Mouse (Mus musculus): Measurements from ENCODE around the gene Trub1. TPM values are rescaled to one million over a fixed set of nuclear protein-coding genes. Genes with fewer than 3 reads are reported as not detected.

Gene Trub1
- total RNA-seq (2021): 10 to 100 TPM; 17.3 to 19.7 TPM
- long read RNA-seq, transcript Trub1-202 (8 exons, 3,789 nt): major isoform, 19 of 25 reads
- long read RNA-seq, partial matches to known transcripts: 2 of 25 reads
- long read RNA-seq, other reads (novel, unspliced or antisense): 4 of 25 reads

DNA sequence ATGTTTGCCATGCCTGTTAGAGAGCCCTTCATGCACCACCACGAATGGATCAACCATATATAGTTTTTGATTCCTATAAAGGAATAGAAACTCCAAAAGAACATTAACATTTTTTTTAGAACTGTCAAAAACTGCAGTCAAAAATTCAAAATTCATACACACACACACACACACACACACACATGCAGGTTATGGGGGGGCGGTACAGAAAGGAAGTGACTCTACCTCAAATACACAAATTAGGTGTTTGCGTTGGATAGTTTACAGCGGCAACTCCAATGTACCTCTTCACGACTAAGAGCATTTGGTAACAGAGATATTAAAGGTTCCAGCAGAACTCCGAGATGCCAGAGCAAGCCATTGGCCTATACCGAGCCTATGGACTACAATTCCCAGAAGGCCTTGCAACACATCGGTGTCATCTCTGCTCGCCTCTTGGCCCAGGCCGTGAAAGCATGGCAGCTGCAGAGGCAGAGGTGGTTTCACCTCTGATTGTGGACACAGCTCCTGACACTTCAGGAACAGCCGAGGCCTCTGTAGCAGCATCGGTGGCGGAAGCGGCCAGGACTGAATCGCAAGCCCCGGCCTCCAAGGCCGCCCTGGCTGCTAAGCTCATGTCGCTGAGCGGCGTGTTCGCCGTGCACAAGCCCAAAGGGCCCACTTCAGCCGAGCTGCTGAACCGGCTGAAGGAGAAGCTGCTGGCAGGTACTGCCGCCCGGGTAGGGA, at the start of gene Trub1:
Gene Trub1 (plus strand): TSS at position 421 of the 726 bp plus-strand sequence.
- DNase-seq (ENCODE audit: low spot score in 2 of 2): peak; percentile 82 to 84

DNA sequence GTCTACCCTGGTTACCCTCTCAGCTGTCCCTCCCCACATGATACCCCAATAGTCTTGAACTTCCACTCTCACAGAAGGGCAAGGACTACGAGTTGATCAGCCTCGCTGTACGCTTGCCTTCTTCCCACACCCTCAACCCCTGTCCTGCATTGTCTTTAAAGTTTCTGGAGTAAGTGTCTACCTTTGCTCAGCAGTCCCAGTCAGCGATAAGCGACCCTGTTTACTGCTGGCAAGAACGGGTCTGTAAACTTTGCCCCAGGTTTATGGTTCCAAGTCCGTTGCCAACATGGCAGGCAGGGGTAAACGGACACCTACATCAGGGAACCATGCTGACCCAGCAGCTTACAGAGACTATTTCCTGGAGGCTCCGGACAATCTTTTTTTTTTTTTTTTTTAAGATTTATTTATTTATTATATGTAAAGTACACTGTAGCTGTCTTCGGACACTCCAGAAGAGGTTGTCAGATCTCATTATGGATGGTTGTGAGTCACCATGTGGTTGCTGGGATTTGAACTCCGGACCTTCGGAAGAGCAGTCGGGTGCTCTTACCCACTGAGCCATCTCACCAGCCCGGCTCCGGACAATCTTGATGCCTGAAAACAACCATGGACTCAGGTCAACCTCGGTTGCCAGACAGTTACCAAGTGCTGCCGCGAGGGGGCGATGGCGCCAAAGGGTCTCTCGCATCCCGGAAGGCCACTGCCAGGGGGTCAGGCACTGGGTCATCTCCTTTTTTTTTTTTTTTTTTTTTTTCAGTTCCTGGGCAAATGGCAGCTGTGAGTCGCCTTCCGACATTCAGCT, 48.8 kb upstream of the Trub1 start:
- peak; percentile 79 to 83 for DNase-seq (ENCODE audit: low spot score in 2 of 2)

DNA sequence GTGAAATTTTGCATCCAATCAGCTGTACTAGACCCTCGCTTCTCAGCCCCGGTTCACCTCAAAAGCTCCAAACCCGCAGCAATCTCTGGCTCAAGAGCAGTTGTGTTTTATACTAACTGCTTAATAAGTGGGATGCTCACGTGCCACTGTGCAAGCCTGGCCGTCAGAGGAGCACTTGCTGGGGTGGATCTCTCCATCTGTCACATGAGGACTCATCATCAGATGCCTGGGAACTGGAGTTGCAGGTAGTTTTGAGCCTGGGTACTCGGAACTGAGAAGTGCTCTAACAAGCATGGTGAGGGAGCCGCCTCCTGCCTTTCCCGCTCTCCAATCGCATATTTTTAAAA, 48.2 kb upstream of the Trub1 start:
- peak; percentile 20 to 24 for DNase-seq (ENCODE audit: low spot score in 2 of 2)

DNA sequence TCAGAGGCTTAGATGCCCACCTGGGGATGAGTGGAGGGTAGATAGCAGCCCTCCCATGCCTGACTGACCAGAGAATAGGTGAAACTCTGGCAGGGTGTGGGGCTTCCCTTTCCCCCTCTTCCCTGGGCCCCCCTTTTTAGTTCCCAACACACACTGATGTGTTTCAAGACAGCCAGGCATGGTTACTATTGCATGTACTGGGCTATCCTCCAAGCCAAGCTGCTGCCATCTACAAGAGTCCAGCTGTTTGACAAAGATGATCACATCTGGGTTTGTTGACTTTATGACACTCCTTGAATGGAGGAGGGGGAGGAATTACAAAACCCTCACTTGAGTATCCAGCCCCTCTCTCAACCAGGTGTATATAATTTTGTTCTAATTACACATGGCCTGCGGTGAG, 44.8 kb upstream of the Trub1 start:
- DNase-seq (ENCODE audit: low spot score in 2 of 2): no peak

DNA sequence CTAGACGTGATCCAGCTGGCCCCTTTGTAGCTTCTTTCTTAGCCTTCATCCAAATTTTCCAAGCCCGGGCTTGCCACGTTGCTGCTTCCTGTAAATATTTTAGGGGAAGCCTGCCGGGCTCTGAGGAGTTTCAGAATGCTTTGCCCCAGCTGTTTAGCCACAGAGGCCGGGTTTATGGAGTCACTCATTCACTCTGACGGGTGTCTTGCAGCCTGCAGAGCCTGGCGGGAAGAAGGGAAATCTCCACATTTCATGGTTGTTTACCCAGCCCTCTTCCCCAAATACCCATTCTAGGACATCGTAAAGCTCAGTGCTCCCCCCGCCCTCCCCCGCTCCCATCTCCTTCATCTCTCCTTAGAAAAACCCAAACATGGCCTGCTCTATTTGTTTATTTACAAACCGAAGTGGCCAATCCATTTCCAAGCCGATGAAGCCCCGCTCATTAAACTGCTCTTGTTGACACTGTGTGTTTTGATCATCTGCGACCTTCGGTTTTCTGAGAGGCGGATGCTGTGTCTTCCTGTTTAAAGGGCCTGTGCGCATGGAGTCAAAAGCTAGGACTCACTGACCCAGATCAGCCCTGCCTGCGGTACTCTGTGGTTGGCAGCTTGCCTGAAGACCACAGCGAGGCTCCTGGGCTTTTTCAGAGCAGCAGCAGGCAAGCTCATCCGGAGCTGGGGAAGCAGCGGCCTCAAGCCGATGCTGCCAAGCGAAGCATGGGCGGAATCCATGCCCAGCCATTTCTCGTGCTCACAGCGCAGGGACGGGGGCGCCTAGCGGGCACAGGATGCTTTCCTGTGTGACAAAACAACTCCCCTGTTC, 41.1 kb upstream of the Trub1 start:
- DNase-seq (ENCODE audit: low spot score in 2 of 2): peak; percentile 71

DNA sequence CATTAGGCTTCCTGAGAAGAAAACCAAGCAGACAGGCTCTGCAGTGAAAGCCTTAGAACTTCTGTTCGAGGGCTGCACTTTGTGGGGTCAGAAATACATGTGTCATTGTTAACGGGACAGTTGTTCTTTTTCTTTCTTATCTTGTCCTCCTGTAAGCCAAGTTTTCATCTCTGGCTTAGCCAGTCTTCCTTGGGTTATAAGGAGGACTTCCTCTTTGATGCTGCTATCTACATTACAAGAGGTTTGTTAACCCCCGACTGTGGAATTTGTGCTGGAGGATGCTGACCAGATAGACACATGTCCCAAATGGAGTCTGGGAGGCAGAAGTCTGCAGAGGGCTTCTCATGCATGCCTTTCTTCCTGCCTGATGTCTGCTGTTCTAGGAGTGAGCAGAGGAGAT, 39.5 kb upstream of the Trub1 start:
- DNase-seq (ENCODE audit: low spot score in 2 of 2): no peak

DNA sequence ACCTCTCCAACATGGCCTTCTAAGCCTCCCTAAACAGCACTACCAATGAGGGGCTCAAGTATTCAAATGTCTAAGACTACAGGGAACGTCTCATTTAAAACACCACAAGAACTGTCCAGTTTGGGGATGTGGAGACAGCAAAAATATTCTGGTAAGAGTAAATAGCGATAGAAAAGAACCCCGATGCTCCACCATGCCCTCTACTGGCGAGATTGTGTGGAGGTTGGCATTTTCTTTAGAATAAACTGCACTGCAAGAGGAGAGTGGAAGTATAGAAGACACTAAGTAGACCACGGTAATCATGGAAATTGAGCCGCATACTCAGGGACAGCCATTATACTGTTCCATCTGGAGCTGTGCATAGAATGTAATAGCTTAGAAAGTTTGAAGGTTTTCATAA, 38.8 kb upstream of the Trub1 start:
- DNase-seq (ENCODE audit: low spot score in 2 of 2): no peak

DNA sequence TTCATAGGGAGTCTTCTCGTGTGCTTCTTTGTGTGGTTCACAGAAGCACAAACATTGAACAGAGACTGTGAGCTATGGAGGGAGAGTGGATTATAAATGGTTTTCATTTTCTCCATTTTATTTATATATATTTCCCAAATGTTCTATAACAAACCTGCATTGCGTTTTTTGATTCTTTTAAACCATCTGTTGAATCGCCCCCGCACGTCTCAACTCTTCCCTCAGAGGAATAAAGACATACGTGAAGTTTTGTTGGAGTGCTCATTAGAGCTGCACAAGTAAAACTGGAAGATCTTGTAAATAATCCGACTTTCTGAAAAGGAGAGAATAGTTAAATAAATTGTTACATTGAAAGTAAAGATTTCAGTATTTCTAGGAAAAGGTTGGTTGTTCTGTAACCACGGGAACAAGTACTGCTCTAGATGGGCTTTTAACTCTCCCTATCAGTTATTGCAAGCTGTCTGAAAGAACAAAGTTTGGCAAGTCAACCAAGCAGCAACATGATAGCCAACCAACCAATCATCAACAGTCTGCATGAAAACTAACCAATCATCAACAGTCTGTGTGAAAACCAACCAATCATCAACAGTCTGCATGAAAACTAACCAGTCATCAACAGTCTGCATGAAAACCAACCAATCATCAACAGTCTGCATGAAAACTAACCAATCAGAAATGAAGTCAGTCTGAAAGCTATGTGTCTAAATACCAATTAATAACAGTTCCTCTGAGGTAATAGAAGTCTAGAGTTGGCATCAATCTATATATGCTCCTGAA, 37.5 kb upstream of the Trub1 start:
- DNase-seq (ENCODE audit: low spot score in 2 of 2): no peak

DNA sequence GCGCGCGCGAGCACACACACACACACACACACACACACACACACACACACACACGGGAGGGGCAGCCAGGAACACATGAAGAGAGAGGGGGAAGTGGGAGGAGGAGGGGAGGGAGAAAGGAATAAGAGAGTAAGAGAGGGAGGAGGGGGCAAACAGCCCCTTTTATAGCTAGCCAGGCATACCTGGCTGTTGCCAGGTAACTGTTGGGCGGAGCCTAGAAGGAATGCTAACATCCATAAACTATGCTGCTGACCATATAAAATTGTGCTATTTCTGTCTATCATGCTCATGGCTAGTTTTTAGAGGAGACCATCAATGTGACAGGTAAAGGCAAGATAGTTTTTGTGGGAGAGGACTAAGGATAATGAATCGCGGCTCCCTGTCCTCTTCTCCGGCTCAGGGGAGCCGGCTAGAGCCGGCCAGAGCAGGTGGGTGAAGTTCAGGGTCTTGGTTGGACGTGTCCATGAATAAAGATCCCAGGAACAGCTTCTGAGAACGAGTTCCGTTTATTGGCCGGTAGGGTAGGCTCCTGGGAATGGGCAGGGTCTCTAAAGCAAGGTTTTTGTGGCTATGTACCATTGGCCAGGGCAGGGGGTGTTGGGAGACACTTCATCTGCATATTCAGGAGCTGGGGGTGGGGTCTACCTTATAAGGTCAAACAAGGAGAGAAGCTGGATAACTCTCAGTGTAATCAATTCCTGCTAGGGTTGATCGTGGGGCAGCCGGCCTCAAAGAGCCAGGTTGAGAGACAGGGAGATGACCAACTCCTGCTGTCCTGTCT, 34.7 kb upstream of the Trub1 start:
- no peak for DNase-seq (ENCODE audit: low spot score in 2 of 2)

DNA sequence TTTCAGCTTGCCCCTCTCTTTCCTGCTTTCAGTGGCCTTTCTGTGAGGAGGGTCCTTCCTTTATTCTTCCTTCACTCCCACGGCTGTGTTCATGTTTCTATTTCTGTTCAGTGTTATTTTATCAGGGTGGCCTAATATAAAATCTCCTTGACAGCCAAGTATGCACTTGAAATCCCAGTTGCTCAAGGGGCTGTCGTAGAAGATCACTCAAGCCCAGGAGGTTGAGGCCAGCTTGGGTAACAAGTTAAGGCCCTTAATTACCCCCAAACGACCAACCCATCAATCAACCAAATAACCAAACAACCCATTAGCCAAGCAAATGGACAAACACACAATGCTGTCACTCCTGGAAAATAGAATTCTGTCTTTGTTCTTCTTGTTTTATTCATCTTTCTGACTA, 29.3 kb upstream of the Trub1 start:
- no peak for DNase-seq (ENCODE audit: low spot score in 2 of 2)

DNA sequence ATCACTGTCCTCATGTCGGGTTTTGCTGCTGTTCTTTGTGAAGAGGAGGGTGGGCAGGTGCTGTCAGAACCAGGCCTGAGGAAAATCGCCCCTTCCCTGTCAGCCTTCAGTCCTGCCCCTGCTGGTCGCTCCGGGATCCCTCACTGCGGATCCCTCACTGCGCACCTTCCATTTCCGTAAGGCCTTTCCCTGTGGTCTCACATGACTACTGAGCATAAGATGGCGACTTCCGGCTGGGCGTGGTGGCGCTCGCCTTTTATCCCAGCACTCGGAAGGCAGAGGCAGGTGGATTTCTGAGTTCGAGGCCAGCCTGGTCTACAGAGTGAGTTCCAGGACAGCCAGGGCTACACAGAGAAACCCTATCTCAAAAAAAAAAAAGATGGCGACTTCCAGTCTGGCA, 27.4 kb upstream of the Trub1 start:
- DNase-seq (ENCODE audit: low spot score in 2 of 2): no peak

DNA sequence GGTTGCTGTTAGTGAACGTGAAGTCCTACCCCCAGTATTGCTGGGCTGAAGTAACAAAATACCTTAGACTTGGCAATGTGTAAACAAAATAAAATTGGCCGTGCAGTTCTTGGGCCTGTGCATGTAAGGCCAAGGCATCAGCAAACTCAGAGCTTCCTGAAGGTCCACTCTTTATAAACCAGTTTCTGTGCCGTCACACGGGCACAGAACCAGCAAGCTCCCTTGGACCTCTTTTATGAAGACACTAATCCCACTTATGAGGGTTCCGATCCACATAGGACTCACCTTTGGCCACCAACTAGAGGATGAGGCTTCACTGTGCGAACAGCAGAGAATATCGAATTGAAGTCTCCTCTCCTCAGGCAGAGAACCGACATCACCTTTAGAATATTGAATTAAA, 25.9 kb upstream of the Trub1 start:
- DNase-seq (ENCODE audit: low spot score in 2 of 2): no peak

DNA sequence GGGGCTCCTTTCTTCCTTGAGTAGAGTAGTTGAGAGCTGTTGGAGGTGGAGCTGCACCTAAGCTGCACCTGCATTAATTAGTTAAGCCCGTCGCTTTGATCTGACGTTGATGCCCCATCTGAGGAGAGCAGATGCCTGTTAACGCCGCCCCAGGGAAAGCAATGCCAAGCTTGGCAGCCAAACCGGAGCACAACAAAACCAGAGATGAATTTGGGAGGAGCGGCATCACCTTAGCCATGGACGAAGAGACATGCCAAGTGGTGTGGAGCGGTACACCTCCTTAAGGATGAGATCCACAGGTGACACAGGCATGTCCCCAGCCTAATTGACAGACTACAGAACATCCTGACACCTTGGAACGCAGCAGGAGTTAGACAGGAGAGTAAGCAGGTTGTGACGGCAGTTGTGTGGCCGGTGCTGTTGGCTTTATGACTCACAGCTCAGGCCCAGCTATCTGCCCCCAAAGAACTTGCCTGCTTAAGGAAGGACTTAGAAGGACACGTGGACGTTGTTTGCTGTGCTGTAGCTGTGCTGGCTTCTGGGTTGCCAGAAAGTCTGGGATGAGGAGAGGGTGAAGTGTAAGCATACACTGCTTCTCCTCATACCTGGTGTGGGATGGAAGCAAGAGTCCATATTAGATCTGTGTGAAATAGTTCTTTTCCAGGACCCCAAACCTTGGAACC, 24.8 kb upstream of the Trub1 start:
- peak in 1 of 2 experiments; percentile 17 for DNase-seq (ENCODE audit: low spot score in 2 of 2)

DNA sequence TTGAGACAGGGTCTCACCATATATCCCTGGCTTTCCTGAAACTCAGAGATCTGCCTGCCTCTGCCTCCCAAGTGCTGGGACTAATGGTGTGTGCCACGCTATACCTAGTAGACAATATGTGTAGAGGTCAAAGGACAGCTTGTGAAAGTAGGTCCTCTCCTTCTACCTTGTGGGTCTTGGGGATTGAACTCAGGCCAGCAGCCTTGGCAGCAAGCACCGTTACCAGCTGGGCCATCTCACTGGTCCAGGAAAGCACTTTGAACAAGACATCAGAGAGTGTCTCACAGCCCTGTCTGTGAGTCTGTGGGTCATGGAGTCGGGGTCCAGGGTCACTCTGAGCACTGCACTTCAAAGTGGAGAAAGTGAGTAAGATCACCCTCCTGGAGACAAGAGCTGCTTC, 24.1 kb upstream of the Trub1 start:
- no peak for DNase-seq (ENCODE audit: low spot score in 2 of 2)

DNA sequence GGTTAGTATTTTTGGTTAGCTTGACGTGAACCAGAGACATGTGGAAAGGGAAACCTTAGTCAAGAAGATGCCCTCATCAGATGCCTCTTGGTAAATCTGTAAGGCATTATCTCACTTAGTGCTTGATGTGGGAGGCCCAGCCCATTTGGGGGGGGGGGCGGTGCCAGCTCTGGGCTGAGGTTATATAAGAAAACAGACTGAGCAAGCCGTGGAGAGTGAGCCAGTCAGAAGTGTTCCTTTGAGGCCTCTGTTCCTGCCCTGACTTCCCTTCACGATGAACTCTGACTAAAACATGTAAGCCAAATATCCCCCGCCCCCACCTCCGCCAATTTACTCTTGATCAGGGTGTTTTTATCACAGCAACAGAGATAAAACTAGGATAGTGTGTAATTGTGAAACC, 22.8 kb upstream of the Trub1 start:
- no peak for DNase-seq (ENCODE audit: low spot score in 2 of 2)

DNA sequence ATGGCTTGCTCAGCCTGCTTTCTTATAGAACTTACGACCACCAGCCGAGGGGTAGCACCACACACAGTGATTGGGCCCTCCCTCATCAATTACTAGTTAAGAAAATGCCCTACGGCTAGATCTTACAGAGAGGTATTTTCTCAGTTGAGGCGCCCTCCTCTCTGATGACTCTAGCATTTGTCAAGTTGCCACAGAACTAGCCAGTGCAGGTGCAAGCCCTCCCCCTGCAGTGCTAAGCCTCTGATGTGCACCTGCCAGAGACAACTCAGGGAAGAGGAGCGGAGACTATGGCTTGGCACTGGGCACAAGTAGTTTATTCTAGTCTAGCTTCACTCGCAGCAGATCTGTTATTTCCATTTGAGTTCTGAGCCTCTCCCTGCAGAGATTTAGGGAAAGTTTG, 21.2 kb upstream of the Trub1 start:
- no peak for DNase-seq (ENCODE audit: low spot score in 2 of 2)

DNA sequence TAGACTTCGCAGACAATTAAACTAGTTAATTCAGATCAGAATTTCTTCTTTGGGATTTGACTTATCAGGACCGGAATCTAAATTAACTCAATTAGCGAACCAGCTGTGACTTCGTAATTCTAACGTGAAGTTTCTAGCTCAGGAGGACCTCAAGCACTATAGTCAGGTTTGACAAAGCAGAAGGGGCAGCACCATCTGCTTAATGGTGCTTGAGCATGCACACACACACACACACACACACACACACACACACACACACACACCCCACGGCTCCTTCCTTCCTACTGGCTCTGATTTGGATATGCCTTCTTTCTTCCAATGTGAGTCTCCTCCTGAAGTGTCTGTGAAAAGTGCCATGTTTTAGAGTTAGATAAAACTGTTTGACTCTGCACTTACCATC, 18.7 kb upstream of the Trub1 start:
- no peak for DNase-seq (ENCODE audit: low spot score in 2 of 2)

DNA sequence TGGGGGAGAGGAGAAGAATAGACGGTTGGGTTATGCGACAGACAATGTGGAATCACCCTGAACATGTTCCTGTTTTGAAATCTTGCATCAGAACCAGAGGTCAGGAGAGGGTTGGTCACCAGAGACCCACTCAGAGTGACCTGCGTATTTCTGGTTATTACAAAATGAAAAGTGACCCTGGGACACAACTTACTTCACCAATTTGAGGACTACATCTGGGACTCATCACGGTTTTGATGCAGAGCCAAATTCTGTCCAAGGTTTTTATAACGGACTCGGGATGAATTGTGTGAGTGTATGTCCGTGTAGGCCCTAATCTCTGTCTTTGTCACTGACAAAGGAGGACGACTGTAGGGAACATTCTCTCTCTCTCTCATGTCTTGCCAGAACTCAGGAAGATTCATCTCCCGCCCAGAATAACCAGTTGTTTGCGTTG, 16.1 kb upstream of the Trub1 start:
- DNase-seq (ENCODE audit: low spot score in 2 of 2): no peak

DNA sequence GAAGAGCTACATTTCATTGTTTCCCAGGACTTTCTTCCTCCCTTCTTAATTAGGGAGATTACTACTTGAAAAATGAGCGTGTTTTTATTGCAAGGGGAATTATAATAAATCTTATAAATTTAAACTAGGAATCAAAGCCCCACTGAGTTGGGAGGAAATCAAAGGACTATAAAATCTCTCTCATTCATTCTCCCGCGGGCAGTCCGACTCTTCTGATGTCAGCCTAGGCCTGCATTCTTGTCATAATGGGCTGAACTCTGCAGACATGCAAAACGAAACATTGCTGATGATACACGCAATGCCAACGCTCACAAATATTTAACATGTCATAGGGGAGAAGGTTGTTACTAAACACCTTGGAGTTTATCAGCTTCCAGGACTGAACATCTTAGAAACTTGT, 15.7 kb upstream of the Trub1 start:
- DNase-seq (ENCODE audit: low spot score in 2 of 2): no peak

DNA sequence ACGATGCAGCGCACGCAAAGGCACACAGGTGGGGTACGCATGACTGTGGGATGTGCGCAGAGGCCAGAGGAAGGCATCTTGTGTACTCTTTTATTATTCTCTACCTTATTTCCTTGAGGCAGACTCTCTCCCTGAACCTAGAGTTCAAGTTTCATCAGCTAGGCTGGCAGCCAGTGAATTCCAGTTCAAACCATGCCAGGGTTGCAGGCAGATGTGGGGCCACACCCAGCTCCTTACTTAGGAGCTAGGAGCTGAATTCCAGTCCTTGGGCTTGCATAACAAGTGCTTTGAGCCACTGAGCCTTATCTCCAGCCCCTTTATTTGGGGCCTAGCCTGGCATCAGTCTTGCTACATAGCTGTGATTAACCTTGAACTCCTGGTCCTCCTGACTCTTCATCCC, 13.4 kb upstream of the Trub1 start:
- no peak for DNase-seq (ENCODE audit: low spot score in 2 of 2)

Data from layer of hippocampus, postnatal 10 days (tissue).